Mouse (Mus musculus): ENCODE data around the gene Hid1. TPM values are rescaled to one million over a fixed set of nuclear protein-coding genes. Genes with fewer than 3 reads are reported as not detected.

The Hid1 gene
- polyA plus RNA-seq (2017; shearing (Covaris generic)) = 60.2 TPM

DNA sequence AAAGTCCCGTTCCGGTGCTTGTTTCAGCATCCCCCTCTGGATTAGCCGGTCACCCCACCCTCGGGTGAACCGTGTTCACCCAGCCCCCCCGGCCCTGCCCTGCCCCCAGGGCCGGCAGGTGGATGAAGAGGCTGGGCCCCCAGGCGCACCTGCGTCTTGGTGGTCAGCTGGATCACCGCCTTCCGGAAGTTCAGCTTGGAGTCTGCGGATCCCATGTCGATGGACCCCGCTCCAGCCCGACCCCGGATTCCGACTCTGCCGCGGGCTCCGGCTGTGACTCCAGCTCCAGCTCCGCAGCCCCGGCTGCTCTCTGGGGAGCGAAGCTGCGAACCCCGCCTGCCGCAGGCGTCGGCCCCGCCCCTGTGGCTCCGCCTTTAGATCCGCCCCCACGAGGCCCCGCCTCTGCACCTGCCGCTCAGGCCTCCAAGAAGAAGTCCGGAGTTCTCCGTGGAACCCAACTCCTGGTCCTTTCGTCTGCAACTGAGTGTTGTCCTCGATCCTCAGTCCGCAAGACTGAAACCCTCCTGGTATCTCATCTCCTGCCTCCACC lies at the start of gene Hid1:
Gene Hid1 (minus strand): TSS at position 362 of the 550 bp plus-strand sequence.

GRCm38 (mm10) chr11:115403338-115404124 lies 36.0 kb upstream of the Hid1 start, which contains the start of gene Mrpl58:
Gene Mrpl58 (plus strand): TSS chr11:115403752.

DNA sequence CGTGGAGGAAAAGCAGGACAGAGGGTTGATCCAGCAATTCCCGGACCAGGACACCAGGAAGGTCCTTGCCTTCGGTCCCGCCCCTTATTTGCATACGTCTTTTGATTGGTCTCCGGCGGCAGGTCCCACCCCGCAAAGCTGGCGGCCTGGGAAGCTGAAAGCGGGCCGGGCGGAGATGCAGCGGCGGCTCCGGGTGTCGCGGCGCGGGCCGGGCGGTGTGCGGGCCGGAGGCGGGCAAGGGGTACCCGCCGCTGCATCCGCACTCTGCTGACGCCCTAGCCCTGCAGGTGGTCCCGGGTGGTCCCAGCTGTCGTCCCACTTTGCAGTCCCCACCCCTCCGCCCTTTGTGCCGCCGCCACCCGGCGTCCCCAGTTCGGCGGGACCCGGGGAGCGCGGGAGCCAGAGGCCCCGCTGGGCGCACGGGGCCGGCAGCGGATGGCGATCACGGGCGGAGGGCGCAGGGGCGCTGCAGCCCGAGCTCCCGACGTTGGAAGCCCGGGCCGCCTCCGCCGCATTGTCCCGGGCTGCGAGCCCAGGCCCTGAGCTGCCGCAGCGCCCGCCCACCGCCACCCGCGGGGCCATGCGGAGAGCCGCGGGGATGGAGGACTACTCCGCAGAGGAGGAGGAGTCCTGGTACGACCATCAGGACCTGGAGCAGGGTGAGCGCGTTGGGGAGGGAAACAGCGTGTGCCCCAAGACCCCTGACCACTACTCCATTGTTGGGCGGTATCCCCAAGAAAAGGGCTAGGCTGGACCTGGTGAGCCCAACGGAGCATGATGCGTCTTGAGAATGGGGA lies 14.4 kb upstream of the Hid1 start, which contains the start of gene Cdr2l:
Gene Cdr2l (plus strand): TSS at position 174 of the 797 bp plus-strand sequence.

DNA sequence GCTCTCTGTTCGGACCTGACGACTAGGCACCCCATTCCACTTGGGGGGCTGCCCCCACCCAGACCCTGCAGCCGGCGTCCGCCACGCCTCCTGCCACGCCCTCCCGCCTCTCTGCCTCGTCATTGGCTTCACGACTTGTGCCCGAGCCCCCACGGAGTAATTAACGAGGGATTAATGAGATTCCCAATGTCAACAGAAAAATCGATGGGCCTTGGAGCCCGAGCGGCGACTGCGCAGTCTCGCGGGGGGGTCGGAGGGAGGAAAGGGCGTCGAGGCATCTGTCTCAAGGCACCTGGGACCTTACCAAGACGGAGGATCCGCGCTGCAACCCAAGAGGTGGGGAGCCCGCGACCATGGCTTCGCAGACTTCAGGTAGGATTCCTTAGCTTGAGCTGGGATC lies 33.0 kb downstream of the Hid1 start, which contains the start of gene Otop3:
Gene Otop3 (plus strand): TSS at position 201 of the 400 bp plus-strand sequence.

DNA sequence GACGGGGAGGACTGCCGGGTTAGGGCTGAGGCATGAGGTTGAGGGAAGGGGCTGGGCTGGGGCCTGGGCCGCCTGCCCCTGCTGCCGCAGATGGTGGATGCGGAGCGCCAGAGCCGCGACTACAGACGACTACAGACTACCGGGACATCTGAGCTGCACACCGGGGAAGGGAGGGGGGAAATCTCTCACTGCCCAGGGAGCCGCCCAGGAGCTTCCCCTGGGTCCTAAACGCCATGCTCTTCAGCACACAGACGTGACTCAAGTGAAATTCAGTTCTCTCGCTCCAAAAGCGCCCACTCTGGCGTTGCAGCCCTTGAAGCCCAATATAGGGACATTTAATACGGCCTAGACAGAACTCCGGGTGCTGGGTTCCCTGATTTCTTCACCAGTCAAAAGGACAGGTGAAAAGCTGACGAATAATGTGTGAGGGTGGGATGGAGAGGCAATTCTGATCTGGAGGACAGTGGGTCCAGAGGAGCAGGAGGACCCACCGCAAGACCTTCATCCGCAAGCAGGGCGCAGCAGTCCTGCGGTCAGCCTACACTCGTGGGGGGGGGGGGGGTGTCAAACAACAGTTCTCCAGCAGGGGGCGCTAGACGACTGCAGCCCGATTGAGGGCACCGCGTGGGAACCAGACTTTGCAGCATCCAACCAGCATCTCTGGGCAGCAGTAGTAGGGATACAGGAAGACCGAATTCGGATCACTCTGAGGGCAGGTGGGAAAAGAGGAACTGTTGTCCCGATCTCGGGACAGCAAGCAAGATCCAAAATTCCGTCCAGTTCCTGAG lies 45.5 kb downstream of the Hid1 start, which contains the start of gene Ush1g:
Gene Ush1g (minus strand): TSS at position 136 of the 788 bp plus-strand sequence.

DNA sequence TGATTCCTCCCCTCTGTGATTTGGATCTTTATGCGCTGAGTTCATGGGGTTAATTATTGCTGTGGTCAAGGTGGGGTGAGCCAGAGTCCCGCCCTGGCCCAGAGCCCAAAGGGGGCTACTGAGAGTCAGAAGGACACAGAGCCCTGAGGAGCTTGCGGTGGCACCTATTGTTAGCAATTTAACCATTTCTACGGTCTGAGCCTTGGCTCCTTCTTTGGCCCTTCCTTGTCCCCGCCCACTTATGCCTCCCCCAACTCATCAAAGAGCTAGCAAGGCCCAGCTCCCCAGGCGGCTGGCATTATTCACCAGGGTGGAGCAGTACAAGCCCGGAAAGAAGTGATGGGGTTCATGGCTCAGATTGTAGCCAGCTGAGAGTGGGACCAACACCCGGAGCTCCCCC lies 60.7 kb downstream of the Hid1 start, which contains the start of gene Otop2:
Gene Otop2 (plus strand): TSS at position 301 of the 400 bp plus-strand sequence.

Other genes starting within 250 kb of the Hid1 start
- gene Cd300lf, start 233.8 kb downstream of the Hid1 start, polyA plus RNA-seq (2017; shearing (Covaris generic)) = 0.29 TPM
- 167 TPM for gene Slc9a3r1, start 204.4 kb downstream of the Hid1 start, polyA plus RNA-seq (2017; shearing (Covaris generic))
- 11.7 TPM for gene Tmem104, start 180.3 kb downstream of the Hid1 start, polyA plus RNA-seq (2017; shearing (Covaris generic))
- 9.5 TPM for gene Nat9, start 179.9 kb downstream of the Hid1 start, polyA plus RNA-seq (2017; shearing (Covaris generic))
- gene Grin2c, start 100.5 kb downstream of the Hid1 start, polyA plus RNA-seq (2017; shearing (Covaris generic)) = not detected
- 16.2 TPM for gene Fdxr, start 90.7 kb downstream of the Hid1 start, polyA plus RNA-seq (2017; shearing (Covaris generic))
- 0.27 TPM for gene Fads6, start 70.1 kb downstream of the Hid1 start, polyA plus RNA-seq (2017; shearing (Covaris generic))
- gene Otop2, start 60.6 kb downstream of the Hid1 start, polyA plus RNA-seq (2017; shearing (Covaris generic)) = not detected
- not detected for gene Ush1g, start 45.7 kb downstream of the Hid1 start, polyA plus RNA-seq (2017; shearing (Covaris generic))
- gene Otop3, start 33.0 kb downstream of the Hid1 start, polyA plus RNA-seq (2017; shearing (Covaris generic)) = not detected
- gene Cdr2l, start 14.2 kb upstream of the Hid1 start, polyA plus RNA-seq (2017; shearing (Covaris generic)) = 0.55 TPM
- 102 TPM for gene Mrpl58, start 36.0 kb upstream of the Hid1 start, polyA plus RNA-seq (2017; shearing (Covaris generic))
- 486 TPM for gene Atp5h, start 52.2 kb upstream of the Hid1 start, polyA plus RNA-seq (2017; shearing (Covaris generic))
- gene Kctd2, start 52.4 kb upstream of the Hid1 start, polyA plus RNA-seq (2017; shearing (Covaris generic)) = 106 TPM
- not detected for gene Trim80, start 72.8 kb upstream of the Hid1 start, polyA plus RNA-seq (2017; shearing (Covaris generic))
- gene Slc16a5, start 94.7 kb upstream of the Hid1 start, polyA plus RNA-seq (2017; shearing (Covaris generic)) = 14.1 TPM
- 65.1 TPM for gene Armc7, start 107.9 kb upstream of the Hid1 start, polyA plus RNA-seq (2017; shearing (Covaris generic))
- 244 TPM for gene Nt5c, start 124.1 kb upstream of the Hid1 start, polyA plus RNA-seq (2017; shearing (Covaris generic))
- 310 TPM for gene Jpt1, start 146.6 kb upstream of the Hid1 start, polyA plus RNA-seq (2017; shearing (Covaris generic))
- gene Sumo2, start 168.5 kb upstream of the Hid1 start, polyA plus RNA-seq (2017; shearing (Covaris generic)) = 541 TPM
- gene Nup85, start 196.7 kb upstream of the Hid1 start, polyA plus RNA-seq (2017; shearing (Covaris generic)) = 76.6 TPM
- gene Mrps7, start 236.2 kb upstream of the Hid1 start, polyA plus RNA-seq (2017; shearing (Covaris generic)) = 62.9 TPM
- gene Gga3, start 236.3 kb upstream of the Hid1 start, polyA plus RNA-seq (2017; shearing (Covaris generic)) = 51.5 TPM
- 168 TPM for gene Mif4gd, start 245.2 kb upstream of the Hid1 start, polyA plus RNA-seq (2017; shearing (Covaris generic))